Mouse (Mus musculus): ENCODE data around the gene Iqcm. TPM values are rescaled to one million over a fixed set of nuclear protein-coding genes. Genes with fewer than 3 reads are reported as not detected.
"Not testable (repeated sequence)": the region's sequence is repeated elsewhere in the genome, so short reads cannot be mapped to it uniquely, and the experiment has no call there.

Gene Iqcm
- total RNA-seq (2014; rRNA removed; ENCODE audit: low replicate concordance) (not detected in 2 replicates), polyA plus RNA-seq (2015; fragmentation: Nextera tagmentation; extraction: Ambion mirVana) (not detected in 2 replicates)

GRCm38 (mm10) chr8:75448394-75448793 is at the start of gene Iqcm:
Gene Iqcm, plus strand, starts transcription at chr8:75448694.
- no peak for TF ChIP-seq EP300 (IDR thresholded peaks at IDR 0.05; ENCODE audit: low read depth)
- TF ChIP-seq CTCF (IDR thresholded peaks at IDR 0.05; ENCODE audit: low read depth) = no peak

GRCm38 (mm10) chr8:75406489-75406888 is 42.0 kb upstream of the Iqcm start, which contains the start of gene Gm10358:
Gene Gm10358, minus strand, starts transcription at chr8:75406589.
- DNase-seq (ENCODE audit: low spot score) (no peak), ATAC-seq (ENCODE audit: insufficient read depth, low read depth) (no peak)
- Histone ChIP-seq H3K4me2 (ENCODE audit: low read depth, low read length) (no peak within 1 kb of the TSS), H3K9me3 (replicated peaks; ENCODE audit: control insufficient read depth, low read length) (no peaks in the 10 kb centered on the region), H3K27me3 (ENCODE audit: control insufficient read depth, insufficient read depth, low read length) (no peaks in the 10 kb centered on the region), H3K4me3 (ENCODE audit: low read depth, low read length) (no peak within 1 kb of the TSS), H3K4me1 (ENCODE audit: control insufficient read depth, insufficient read depth) (no peaks in the 10 kb centered on the region), H3K9ac (replicated peaks; ENCODE audit: low read depth, low read length) (no peak within 1 kb of the TSS), H3K36me3 (replicated peaks; ENCODE audit: control insufficient read depth, insufficient read depth, low read length) (no peaks in the 10 kb centered on the region), H3K27ac (ENCODE audit: low read depth) (no peak within 1 kb of the TSS)
- TF ChIP-seq EP300 (IDR thresholded peaks at IDR 0.05; ENCODE audit: low read depth) (no peak), CTCF (IDR thresholded peaks at IDR 0.05; ENCODE audit: low read depth) (no peak)
- WGBS = 93% methylated on average over 5 of the region's 5 CpGs

More at GRCm38 (mm10) chr8:75448394-75448793, at the start of gene Iqcm:
- Histone ChIP-seq H3K9ac (replicated peaks; ENCODE audit: low read depth, low read length) (no peak within 1 kb of the TSS), H3K36me3 (replicated peaks; ENCODE audit: control insufficient read depth, insufficient read depth, low read length) (no peaks in the 10 kb centered on the region), H3K27ac (ENCODE audit: low read depth) (no peak within 1 kb of the TSS), H3K4me1 (ENCODE audit: control insufficient read depth, insufficient read depth) (no peaks in the 10 kb centered on the region), H3K4me3 (ENCODE audit: low read depth, low read length) (no peak within 1 kb of the TSS), H3K27me3 (ENCODE audit: control insufficient read depth, insufficient read depth, low read length) (no peaks in the 10 kb centered on the region), H3K9me3 (replicated peaks; ENCODE audit: control insufficient read depth, low read length) (no peaks in the 10 kb centered on the region), H3K4me2 (ENCODE audit: low read depth, low read length) (no peak within 1 kb of the TSS)
- DNase-seq (ENCODE audit: low spot score) (no peak), ATAC-seq (ENCODE audit: insufficient read depth, low read depth) (no peak)
- 83% methylated on average over 7 of the region's 7 CpGs for WGBS

- H3K4me3 ChIP-seq (ENCODE audit: low read depth, low read length); H3K27ac ChIP-seq (ENCODE audit: low read depth); H3K4me2 ChIP-seq (ENCODE audit: low read depth, low read length); H3K36me3 ChIP-seq (replicated peaks; ENCODE audit: control insufficient read depth, insufficient read depth, low read length); H3K4me1 ChIP-seq (ENCODE audit: control insufficient read depth, insufficient read depth); H3K9me3 ChIP-seq (replicated peaks; ENCODE audit: control insufficient read depth, low read length); ATAC-seq (ENCODE audit: insufficient read depth, low read depth); DNase-seq (ENCODE audit: low spot score); H3K9ac ChIP-seq (replicated peaks; ENCODE audit: low read depth, low read length); H3K27me3 ChIP-seq (ENCODE audit: control insufficient read depth, insufficient read depth, low read length): not testable (repeated sequence)
- WGBS = 77% methylated on average over 3 of the region's 3 CpGs
These were observed 32.8 kb upstream of the Iqcm start for GRCm38 (mm10) chr8:75415696-75416095.

GRCm38 (mm10) chr8:75476756-75477155 is 28.3 kb downstream of the Iqcm start:
- Histone ChIP-seq H3K4me1 (ENCODE audit: control insufficient read depth, insufficient read depth) (no peaks in the 10 kb centered on the region), H3K36me3 (replicated peaks; ENCODE audit: control insufficient read depth, insufficient read depth, low read length) (no peaks in the 10 kb centered on the region), H3K27ac (ENCODE audit: low read depth) (no peak overlapping the region), H3K27me3 (ENCODE audit: control insufficient read depth, insufficient read depth, low read length) (no peaks in the 10 kb centered on the region), H3K9ac (replicated peaks; ENCODE audit: low read depth, low read length) (no peak overlapping the region), H3K4me2 (ENCODE audit: low read depth, low read length) (no peak overlapping the region), H3K9me3 (replicated peaks; ENCODE audit: control insufficient read depth, low read length) (no peaks in the 10 kb centered on the region), H3K4me3 (ENCODE audit: low read depth, low read length) (no peak overlapping the region)
- DNase-seq (ENCODE audit: low spot score) (no peak), ATAC-seq (ENCODE audit: insufficient read depth, low read depth) (no peak)
- 74% methylated on average over 1 of the region's 1 CpGs for WGBS
- no peak for TF ChIP-seq EP300 (IDR thresholded peaks at IDR 0.05; ENCODE audit: low read depth)
- TF ChIP-seq CTCF (IDR thresholded peaks at IDR 0.05; ENCODE audit: low read depth) = no peak

DNA sequence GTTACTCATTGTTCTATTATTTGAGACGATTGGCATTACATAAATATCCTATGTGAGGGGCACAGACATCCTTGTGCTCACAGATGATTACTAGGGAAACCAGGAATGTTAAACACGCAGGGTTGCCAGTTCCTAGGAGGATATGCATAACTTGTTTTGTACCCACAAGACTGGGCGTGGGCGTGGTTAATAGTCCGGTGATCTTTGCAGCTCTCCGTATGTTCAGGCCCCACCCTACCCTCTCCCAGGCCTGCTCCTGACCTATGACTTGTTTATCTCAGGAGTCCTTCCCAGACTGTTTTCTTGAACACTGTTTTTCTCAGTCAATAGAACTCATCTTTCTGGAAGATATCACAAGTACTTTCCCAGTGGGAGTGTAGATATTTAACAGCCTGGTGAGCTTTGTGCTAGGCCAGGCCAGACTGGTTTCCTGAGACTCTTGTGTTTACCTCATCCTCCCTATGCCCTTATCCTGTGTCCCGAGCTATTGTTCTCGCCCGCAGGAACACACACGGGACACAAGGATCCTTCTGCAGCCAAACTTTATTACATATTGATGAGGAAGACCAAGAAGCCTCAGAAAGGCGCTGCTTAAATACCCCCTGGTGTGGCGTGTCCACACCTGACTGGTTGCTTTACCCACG is 40.7 kb downstream of the Iqcm start:
- no peak overlapping the region for H3K27ac ChIP-seq (ENCODE audit: low read depth)
- no peaks in the 10 kb centered on the region for H3K36me3 ChIP-seq (replicated peaks; ENCODE audit: control insufficient read depth, insufficient read depth, low read length)
- H3K9ac ChIP-seq (replicated peaks; ENCODE audit: low read depth, low read length) = no peak overlapping the region
- TF ChIP-seq CTCF (IDR thresholded peaks at IDR 0.05; ENCODE audit: low read depth) = no peak
- no peak for TF ChIP-seq EP300 (IDR thresholded peaks at IDR 0.05; ENCODE audit: low read depth)
- H3K4me3 ChIP-seq (ENCODE audit: low read depth, low read length) = no peak overlapping the region
- H3K4me1 ChIP-seq (ENCODE audit: control insufficient read depth, insufficient read depth) = no peaks in the 10 kb centered on the region
- ATAC-seq (ENCODE audit: insufficient read depth, low read depth) (no peak), DNase-seq (ENCODE audit: low spot score) (no peak)
- H3K27me3 ChIP-seq (ENCODE audit: control insufficient read depth, insufficient read depth, low read length) = no peaks in the 10 kb centered on the region
- 60% methylated on average over 13 of the region's 13 CpGs for WGBS
- no peak overlapping the region for H3K4me2 ChIP-seq (ENCODE audit: low read depth, low read length)
- no peaks in the 10 kb centered on the region for H3K9me3 ChIP-seq (replicated peaks; ENCODE audit: control insufficient read depth, low read length)

- peaks cover 4% of the 10 kb centered on the region; the same call in 1 of the 2 replicates for H3K9me3 ChIP-seq (replicated peaks; ENCODE audit: control insufficient read depth, low read length)
- no peak for TF ChIP-seq EP300 (IDR thresholded peaks at IDR 0.05; ENCODE audit: low read depth)
- no peak for TF ChIP-seq CTCF (IDR thresholded peaks at IDR 0.05; ENCODE audit: low read depth)
- H3K36me3 ChIP-seq (replicated peaks; ENCODE audit: control insufficient read depth, insufficient read depth, low read length) = no peaks in the 10 kb centered on the region
- H3K9ac ChIP-seq (replicated peaks; ENCODE audit: low read depth, low read length) = no peak overlapping the region
- H3K27ac ChIP-seq (ENCODE audit: low read depth) = no peak overlapping the region
- no peaks in the 10 kb centered on the region for H3K27me3 ChIP-seq (ENCODE audit: control insufficient read depth, insufficient read depth, low read length)
- H3K4me2 ChIP-seq (ENCODE audit: low read depth, low read length) = no peak overlapping the region
- ATAC-seq (ENCODE audit: insufficient read depth, low read depth) (no peak), DNase-seq (ENCODE audit: low spot score) (no peak)
- 78% methylated on average over 1 of the region's 1 CpGs for WGBS
- no peaks in the 10 kb centered on the region for H3K4me1 ChIP-seq (ENCODE audit: control insufficient read depth, insufficient read depth)
- H3K4me3 ChIP-seq (ENCODE audit: low read depth, low read length) = no peak overlapping the region
These were observed 60.8 kb downstream of the Iqcm start for GRCm38 (mm10) chr8:75509299-75509698.
